Mouse (Mus musculus): ENCODE results near the gene Alg9. TPM values are rescaled to one million over a fixed set of nuclear protein-coding genes. Genes with fewer than 3 reads are reported as not detected.

Gene Alg9
- 9.7 and 10.2 TPM in 2 replicates for polyA plus RNA-seq (2011; ENCODE audit: insufficient read depth, insufficient read length, low replicate concordance, missing spikeins)

DNA sequence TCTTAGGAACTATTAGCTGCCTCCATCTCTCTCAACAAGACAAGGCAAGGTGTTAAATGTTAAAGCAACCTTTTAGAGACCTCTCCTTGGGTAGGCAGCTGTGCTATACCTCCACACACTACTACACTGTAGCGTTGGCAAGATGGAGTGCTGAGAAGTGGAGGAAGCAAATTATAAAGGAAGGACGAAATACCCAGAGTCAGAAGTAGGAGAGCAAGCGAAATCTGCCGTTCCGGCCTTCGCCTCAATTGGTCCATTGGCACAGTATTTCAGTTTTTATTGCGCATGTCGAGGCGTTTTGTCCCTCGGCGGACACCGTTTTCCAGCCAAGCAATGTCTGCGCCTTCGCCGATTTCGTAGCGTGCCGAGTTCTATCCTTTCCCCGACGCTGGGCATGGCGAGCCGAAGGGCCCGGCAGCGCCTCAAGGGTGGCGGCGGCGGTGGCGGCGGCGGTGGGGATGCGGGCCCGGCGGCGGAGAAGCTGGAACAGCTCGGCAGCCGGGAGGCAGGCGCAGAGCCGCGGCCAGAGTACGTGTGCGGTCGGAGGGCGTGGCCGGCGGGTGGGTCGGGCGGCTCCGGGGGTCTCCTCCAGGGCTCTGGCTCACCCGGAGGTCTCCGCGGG, at the start of gene Alg9, which contains the start of gene 1110032A03Rik:
TSS of gene Alg9 (plus strand) at position 29 of the 622 bp plus-strand sequence.
TSS of gene 1110032A03Rik (minus strand) at position 530 of the 622 bp plus-strand sequence.
- Histone ChIP-seq H3K4me3 (replicated peaks; ENCODE audit: control insufficient read depth, low read depth, low read length) (peak within 1 kb of the TSS; percentile 68), H3K27ac (ENCODE audit: control insufficient read depth, insufficient read depth, low read depth, low read length, poor library complexity) (peak within 1 kb of the TSS; percentile 59), H3K4me1 (ENCODE audit: control insufficient read depth, insufficient read depth, low read length) (no peaks in the 10 kb centered on the region; the same call in 1 of the 2 replicates)
- TF ChIP-seq CTCF (IDR thresholded peaks at IDR 0.05; ENCODE audit: control insufficient read depth, insufficient read depth, low read length) (no peak), POLR2A (IDR thresholded peaks at IDR 0.05; ENCODE audit: borderline replicate concordance, control insufficient read depth, low read depth, low read length) (no peak)
- 1% methylated on average over 50 of the region's 51 CpGs for WGBS

DNA sequence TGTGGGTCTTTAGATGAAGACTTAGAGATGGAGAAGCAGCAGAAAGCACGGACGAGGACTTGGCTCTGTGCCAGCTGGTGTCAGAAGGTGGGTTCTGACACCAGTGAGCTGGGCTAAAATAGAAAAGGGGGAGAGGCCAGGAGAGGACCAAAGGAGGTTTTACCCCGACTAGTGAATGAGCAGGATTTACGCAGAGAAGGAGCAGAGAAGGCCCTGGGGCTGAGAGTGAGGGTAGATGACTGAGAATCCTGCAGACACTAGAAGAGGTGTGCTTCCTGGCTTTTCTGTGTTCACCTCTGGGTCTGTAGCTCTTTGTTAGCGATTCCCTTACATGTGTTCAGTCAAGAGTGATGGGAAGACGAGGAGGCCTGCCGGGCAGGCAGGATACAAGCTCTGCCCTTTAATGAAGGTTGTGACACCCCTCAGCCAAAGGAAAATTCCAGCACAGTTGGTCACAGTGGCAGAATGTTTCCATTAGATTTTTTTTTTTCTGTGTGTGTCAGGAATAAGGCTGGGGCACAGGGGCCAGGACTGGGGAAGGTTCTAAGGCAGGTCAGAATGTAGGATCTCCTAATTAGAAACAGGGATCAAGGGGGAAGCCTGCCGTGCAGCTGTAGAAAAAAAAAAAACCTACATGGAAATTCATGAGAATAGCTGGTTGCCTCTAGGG, 48.8 kb upstream of the Alg9 start:
- WGBS = 66% methylated on average over 8 of the region's 8 CpGs
- Histone ChIP-seq H3K4me1 (ENCODE audit: control insufficient read depth, insufficient read depth, low read length) (peaks cover 2% of the 10 kb centered on the region), H3K4me3 (replicated peaks; ENCODE audit: control insufficient read depth, low read depth, low read length) (no peak overlapping the region), H3K27ac (ENCODE audit: control insufficient read depth, insufficient read depth, low read depth, low read length, poor library complexity) (no peak overlapping the region)
- no peak for TF ChIP-seq POLR2A (IDR thresholded peaks at IDR 0.05; ENCODE audit: borderline replicate concordance, control insufficient read depth, low read depth, low read length)
- TF ChIP-seq CTCF (IDR thresholded peaks at IDR 0.05; ENCODE audit: control insufficient read depth, insufficient read depth, low read length) = no peak

DNA sequence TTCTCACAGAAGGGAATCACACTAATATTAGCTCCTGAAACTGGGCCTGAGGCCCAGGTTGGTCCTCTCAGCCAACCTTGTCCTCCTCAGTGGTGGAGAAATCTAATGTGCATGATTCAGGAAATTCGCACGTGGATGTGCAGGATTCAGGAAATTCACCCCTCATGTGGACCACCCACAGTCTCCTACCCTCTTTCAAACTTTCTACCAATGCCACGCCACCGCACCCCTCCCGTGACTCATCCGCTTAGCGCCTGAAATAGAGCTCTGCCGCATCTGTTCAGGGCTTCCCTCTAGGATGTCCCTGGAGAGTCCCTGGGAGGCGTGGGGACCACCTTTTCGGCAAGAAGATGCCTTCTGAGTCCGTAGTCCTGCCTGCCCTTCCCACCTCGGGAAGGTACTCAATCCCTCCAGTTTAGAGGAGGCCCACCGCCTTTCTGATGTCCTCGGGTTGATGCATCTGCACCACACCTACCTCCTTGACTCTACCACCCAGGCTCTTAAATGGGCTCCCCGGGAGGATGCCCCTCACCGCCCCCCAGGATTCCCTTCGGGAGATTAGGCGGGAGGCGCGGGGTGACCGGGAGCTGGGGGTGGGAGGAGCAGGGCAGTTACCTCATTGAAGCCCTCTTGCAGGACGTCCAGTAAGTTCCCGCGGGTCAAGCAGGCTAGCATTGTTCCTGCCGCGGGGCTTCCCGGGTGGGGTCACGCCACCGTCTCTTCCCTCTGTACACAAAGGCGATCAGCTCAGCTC, 47.5 kb upstream of the Alg9 start:
- TF ChIP-seq POLR2A (IDR thresholded peaks at IDR 0.05; ENCODE audit: borderline replicate concordance, control insufficient read depth, low read depth, low read length) (no peak), CTCF (IDR thresholded peaks at IDR 0.05; ENCODE audit: control insufficient read depth, insufficient read depth, low read length) (no peak)
- 22% methylated on average over 30 of the region's 30 CpGs for whole genome bisulfite sequencing
- H3K4me3 ChIP-seq (replicated peaks; ENCODE audit: control insufficient read depth, low read depth, low read length) = no peak overlapping the region
- no peak overlapping the region; the same call in 1 of the 2 replicates for H3K27ac ChIP-seq (ENCODE audit: control insufficient read depth, insufficient read depth, low read depth, low read length, poor library complexity)
- peaks cover 2% of the 10 kb centered on the region for H3K4me1 ChIP-seq (ENCODE audit: control insufficient read depth, insufficient read depth, low read length)

DNA sequence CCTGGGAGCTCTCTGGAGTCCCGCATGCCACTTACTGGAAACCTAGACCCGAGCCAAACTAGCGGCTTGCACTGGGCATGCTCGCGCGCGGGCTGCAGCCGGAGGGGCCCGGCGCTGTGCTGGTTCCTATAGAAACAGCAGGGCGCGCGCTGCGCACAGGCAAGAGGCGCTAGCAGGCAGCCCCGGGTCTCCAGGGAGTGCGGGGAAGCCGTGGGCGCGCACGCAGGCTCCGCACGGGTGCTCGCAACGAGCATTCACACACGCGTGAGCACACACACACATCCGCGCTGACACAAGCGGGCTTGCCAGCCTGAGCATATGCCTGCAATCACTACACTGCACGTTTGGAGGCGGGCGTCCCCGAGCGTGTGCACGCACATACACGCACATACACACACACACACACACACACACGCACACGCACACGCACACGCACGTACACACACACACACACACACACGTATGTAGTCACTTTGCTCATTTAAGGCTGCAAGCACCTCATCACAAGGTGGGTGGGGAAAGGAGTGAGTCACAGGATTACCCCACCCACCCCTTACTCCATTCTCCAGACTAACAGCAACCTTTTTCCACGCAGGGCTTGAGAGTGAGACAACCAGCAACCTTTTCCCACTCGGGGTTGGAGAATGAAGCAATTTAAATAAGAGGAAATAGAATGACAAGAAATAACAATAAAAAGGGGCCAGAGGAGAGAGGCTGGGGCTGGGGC, 46.7 kb upstream of the Alg9 start:
- peaks cover 2% of the 10 kb centered on the region for H3K4me1 ChIP-seq (ENCODE audit: control insufficient read depth, insufficient read depth, low read length)
- no peak overlapping the region; the same call in 1 of the 2 replicates for H3K27ac ChIP-seq (ENCODE audit: control insufficient read depth, insufficient read depth, low read depth, low read length, poor library complexity)
- under 1% methylated on average over 45 of the region's 45 CpGs for WGBS
- TF ChIP-seq POLR2A (IDR thresholded peaks at IDR 0.05; ENCODE audit: borderline replicate concordance, control insufficient read depth, low read depth, low read length) = no peak
- TF ChIP-seq CTCF (IDR thresholded peaks at IDR 0.05; ENCODE audit: control insufficient read depth, insufficient read depth, low read length) = no peak
- peak overlapping the region; percentile 51 for H3K4me3 ChIP-seq (replicated peaks; ENCODE audit: control insufficient read depth, low read depth, low read length)

DNA sequence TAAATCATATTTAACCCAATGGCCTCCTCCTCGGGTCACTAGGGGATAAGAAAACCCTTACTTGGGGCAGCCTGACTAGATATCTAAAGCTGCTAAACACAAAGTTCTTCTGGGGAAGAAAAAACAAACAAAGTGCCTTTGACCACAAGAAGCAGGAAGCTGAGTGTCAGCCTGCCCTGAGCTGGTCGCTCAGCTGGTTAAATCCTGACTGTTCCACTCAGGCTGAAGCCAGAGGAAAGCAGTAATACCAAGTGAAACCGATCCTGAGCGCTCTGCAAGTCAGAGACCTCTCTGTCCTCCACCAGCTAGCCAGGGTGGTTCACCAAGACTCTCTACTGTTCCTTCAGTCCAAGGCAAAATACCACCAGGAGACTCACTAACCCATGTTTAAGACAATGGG, 45.2 kb upstream of the Alg9 start:
- Histone ChIP-seq H3K27ac (ENCODE audit: control insufficient read depth, insufficient read depth, low read depth, low read length, poor library complexity) (no peak overlapping the region), H3K4me1 (ENCODE audit: control insufficient read depth, insufficient read depth, low read length) (peaks cover 2% of the 10 kb centered on the region), H3K4me3 (replicated peaks; ENCODE audit: control insufficient read depth, low read depth, low read length) (no peak overlapping the region)
- 19% methylated on average over 4 of the region's 4 CpGs for WGBS
- TF ChIP-seq CTCF (IDR thresholded peaks at IDR 0.05; ENCODE audit: control insufficient read depth, insufficient read depth, low read length) (no peak), POLR2A (IDR thresholded peaks at IDR 0.05; ENCODE audit: borderline replicate concordance, control insufficient read depth, low read depth, low read length) (no peak)

DNA sequence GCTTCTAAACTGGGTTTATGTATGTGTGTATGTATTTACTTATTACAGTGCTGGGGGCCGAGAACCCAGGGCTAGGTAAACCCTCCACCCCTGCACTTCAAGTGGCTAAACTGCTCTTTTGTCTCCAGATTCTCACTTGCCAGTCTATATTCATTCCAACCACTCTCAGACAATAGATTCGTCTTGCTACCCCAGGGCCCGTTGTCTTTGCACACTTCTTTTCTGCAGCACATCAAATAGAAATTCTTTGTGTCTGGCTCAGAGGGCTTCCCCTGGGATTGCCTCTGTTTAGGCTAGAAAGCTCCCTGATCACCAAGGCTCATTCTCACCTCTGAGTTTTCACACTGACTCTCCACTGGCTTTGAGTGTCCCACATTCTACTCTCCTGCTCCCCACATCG, 42.3 kb upstream of the Alg9 start:
- 75% methylated on average over 4 of the region's 4 CpGs for WGBS
- Histone ChIP-seq H3K4me1 (ENCODE audit: control insufficient read depth, insufficient read depth, low read length) (peaks cover 2% of the 10 kb centered on the region), H3K27ac (ENCODE audit: control insufficient read depth, insufficient read depth, low read depth, low read length, poor library complexity) (no peak overlapping the region), H3K4me3 (replicated peaks; ENCODE audit: control insufficient read depth, low read depth, low read length) (no peak overlapping the region)
- TF ChIP-seq POLR2A (IDR thresholded peaks at IDR 0.05; ENCODE audit: borderline replicate concordance, control insufficient read depth, low read depth, low read length) (no peak), CTCF (IDR thresholded peaks at IDR 0.05; ENCODE audit: control insufficient read depth, insufficient read depth, low read length) (no peak)

DNA sequence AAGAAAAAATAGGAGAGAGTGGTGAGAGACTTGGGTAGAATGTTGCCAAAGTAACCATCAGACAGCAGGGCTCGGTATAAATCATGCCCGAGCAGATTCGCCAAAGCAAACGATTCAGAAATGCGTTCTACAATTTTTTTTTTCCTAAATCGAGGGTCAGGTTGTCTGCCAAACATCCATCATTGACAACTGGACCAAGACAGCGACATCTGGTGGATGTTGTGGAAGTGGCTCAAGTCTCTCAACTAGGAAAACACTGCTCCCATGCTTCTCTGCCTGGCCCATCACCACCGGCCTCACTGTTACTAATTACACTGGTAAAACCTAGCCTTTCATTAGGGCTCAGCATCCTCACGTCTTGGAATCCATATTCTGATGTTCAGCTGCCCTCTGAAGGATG, 39.8 kb upstream of the Alg9 start:
- peaks cover 2% of the 10 kb centered on the region; the same call in 1 of the 2 replicates for H3K4me1 ChIP-seq (ENCODE audit: control insufficient read depth, insufficient read depth, low read length)
- no peak overlapping the region for H3K4me3 ChIP-seq (replicated peaks; ENCODE audit: control insufficient read depth, low read depth, low read length)
- no peak overlapping the region for H3K27ac ChIP-seq (ENCODE audit: control insufficient read depth, insufficient read depth, low read depth, low read length, poor library complexity)
- 3% methylated on average over 9 of the region's 9 CpGs for WGBS
- TF ChIP-seq CTCF (IDR thresholded peaks at IDR 0.05; ENCODE audit: control insufficient read depth, insufficient read depth, low read length) (peak; percentile 52), POLR2A (IDR thresholded peaks at IDR 0.05; ENCODE audit: borderline replicate concordance, control insufficient read depth, low read depth, low read length) (no peak)
